Mouse (Mus musculus): ENCODE data around the gene Hfe2. TPM values are rescaled to one million over a fixed set of nuclear protein-coding genes. Genes with fewer than 3 reads are reported as not detected.
A peak's percentile ranks its signal among the peaks of the same experiment; 100 is the strongest.

The Hfe2 gene
- total RNA-seq, 2 experiments from 2014 or later, result 0.77 to 2.1 TPM

DNA sequence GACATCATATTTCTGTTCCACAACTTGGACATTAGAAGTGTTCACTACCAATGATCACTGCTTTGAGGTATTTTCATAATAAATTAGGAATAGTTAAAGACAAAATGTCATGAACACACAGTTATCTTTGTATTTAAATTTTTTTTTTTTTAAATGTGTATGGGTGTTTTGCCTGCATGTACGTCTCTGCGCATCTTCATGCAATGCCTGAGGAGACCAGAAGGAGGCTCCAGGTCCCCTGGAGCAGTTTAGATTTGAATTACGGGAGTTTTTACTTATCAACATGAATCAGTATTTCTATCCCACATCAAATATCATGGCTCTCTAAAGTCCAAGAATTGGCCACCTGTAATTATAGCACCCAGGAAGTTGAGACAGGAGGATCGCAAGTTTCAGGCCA lies 2.8 kb upstream of the Hfe2 start:
- intact Hi-C loops (cut with DNase I), result loop anchor here (10.0 kb wide), 1 partner anchor 1153 kb away; the partner anchor contains the start of gene Gm17651
- no peak for DNase-seq (ENCODE audit: low spot score in 2 of 2)

- DNase-seq (ENCODE audit: low spot score in 2 of 2), result no peak
- intact Hi-C loops (cut with DNase I), result loop anchor here (10.0 kb wide), 1 partner anchor 1151 kb away; the partner anchor contains the start of gene Gm17651
Measured at GRCm38 (mm10) chr3:96524028-96524810, 753 bp upstream of the Hfe2 start.

GRCm38 (mm10) chr3:96526013-96526762 lies 1.2 kb downstream of the Hfe2 start:
- intact Hi-C loops (cut with DNase I), result loop anchor here (10.0 kb wide), 1 partner anchor 1149 kb away; the partner anchor contains the start of gene Gm17651

DNA sequence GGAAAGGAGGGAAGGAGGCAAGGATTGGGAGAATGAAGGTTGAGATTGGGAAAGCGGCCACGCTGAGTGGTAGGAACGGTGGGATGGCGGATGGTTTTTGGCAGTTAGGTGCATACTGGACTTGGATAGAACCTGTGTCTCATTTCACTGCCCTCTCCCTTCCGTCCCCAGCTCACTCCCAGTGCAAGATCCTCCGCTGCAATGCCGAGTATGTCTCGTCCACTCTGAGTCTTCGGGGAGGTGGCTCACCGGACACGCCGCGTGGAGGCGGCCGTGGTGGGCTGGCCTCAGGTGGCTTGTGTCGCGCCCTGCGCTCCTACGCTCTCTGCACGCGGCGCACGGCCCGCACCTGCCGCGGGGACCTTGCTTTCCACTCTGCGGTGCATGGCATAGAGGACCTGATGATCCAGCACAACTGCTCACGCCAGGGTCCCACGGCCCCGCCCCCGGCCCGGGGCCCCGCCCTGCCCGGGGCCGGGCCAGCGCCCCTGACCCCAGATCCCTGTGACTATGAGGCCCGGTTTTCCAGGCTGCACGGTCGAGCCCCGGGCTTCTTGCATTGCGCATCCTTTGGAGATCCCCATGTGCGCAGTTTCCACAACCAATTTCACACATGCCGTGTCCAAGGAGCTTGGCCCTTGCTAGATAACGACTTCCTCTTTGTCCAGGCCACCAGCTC lies 2.0 kb downstream of the Hfe2 start:
- peak in 1 of 2 experiments; percentile 19 for DNase-seq (ENCODE audit: low spot score in 2 of 2)
- intact Hi-C loops (cut with DNase I), result loop anchor here (10.0 kb wide), 1 partner anchor 1148 kb away; the partner anchor contains the start of gene Gm17651

More at GRCm38 (mm10) chr3:96526013-96526762, 1.2 kb downstream of the Hfe2 start:
- DNase-seq (ENCODE audit: low spot score in 2 of 2), result no peak

DNA sequence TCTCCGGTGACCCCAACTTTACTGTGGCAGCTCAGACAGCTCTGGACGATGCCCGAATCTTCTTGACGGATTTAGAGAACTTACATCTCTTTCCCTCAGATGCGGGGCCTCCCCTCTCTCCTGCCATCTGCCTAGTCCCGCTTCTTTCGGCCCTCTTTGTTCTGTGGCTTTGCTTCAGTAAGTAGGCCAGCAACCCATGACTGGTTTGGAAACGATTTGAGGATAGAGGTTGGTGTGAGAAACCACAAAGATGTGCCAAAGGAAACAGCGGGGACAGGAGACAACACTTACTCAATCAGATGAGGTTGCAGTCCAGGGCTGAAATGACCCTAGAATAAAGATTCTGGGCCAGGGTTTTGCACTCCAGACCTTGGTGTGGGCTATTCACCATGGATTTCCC lies 3.5 kb downstream of the Hfe2 start:
- intact Hi-C loops (cut with DNase I), result loop anchor here (10.0 kb wide), 1 partner anchor 1146 kb away; the partner anchor contains the start of gene Gm17651
- no peak for DNase-seq (ENCODE audit: low spot score in 2 of 2)

DNA sequence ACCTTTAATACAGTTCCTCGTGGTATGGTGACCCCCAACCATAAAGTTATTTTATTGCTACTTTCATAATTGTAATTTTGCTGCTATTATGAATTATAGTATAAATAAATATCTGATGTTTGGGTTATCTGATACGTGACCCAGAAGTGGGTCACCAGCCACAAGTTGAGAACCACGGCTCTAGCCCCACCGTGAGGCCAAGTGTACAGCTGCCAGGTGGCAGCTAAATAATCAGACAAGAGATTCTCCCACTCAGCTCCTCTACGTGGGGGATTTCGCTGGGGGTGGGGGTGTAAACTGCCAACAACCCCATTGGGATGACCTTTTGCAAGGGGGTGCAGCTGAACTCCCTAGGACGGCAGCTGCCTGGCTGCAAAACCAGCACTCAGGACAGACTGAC lies 7.1 kb downstream of the Hfe2 start:
- no peak for DNase-seq (ENCODE audit: low spot score in 2 of 2)
- intact Hi-C loops (cut with DNase I), result no loop called here

- DNase-seq (ENCODE audit: low spot score in 2 of 2), result no peak
- intact Hi-C loops (cut with DNase I), result no loop called here
Measured at GRCm38 (mm10) chr3:96534300-96534699, 9.3 kb downstream of the Hfe2 start.

- DNase-seq (ENCODE audit: low spot score in 2 of 2), result no peak
- intact Hi-C loops (cut with DNase I), result no loop called here
Measured at GRCm38 (mm10) chr3:96539316-96539715, 14.3 kb downstream of the Hfe2 start.

GRCm38 (mm10) chr3:96540740-96541139 lies 15.8 kb downstream of the Hfe2 start:
- DNase-seq (ENCODE audit: low spot score in 2 of 2), result no peak
- intact Hi-C loops (cut with DNase I), result loop anchor here (10.0 kb wide), 1 partner anchor 164 kb away; the partner anchor contains the start of gene Nudt17

DNA sequence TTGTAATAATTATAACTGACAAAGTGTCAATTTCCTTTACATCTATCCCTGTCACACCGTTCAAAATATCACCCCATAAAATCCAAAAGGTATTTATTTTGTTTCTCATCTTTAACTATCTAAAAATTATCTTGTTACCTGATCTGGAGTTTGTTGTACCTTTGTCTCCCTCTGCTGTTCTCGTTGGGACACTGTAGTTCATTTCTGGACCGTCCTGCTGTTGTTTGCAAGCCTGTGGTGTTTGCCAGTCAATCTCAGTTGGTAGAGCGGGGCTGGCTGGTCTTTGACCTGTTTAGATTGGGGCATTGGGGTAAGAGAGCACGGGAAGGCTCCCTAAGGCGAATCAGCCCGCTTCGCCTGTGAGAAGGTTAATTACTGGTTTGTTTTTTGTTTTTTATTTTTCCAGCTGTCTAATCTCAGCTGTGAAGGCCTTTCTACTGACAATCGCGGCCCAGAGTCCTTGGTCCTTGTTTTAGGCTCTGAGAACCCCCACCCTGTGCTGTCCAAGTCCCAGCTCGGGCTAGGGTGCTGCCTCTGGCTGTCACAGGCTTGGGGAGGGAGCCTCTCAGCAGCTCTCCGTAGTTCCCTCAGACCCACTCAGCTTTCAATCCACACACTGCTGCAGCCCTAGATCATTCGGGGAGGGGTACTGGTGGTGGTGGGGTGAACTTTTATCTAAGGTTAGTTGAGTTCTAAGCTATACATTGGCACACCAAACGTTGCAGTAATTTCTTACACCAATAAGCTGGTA lies 16.5 kb downstream of the Hfe2 start:
- DNase-seq (ENCODE audit: low spot score in 2 of 2), result no peak
- intact Hi-C loops (cut with DNase I), result loop anchor here (10.0 kb wide), 1 partner anchor 163 kb away; the partner anchor contains the start of gene Nudt17

GRCm38 (mm10) chr3:96542554-96542953 lies 17.6 kb downstream of the Hfe2 start:
- intact Hi-C loops (cut with DNase I), result loop anchor here (10.0 kb wide), 1 partner anchor 162 kb away; the partner anchor contains the start of gene Nudt17
- no peak for DNase-seq (ENCODE audit: low spot score in 2 of 2)

GRCm38 (mm10) chr3:96543345-96543744 lies 18.4 kb downstream of the Hfe2 start:
- DNase-seq (ENCODE audit: low spot score in 2 of 2), result peak; percentile 41 to 43
- intact Hi-C loops (cut with DNase I), result loop anchor here (10.0 kb wide), 1 partner anchor 161 kb away; the partner anchor contains the start of gene Nudt17

GRCm38 (mm10) chr3:96545565-96545964 lies 20.6 kb downstream of the Hfe2 start:
- intact Hi-C loops (cut with DNase I), result loop anchor here (10.0 kb wide), 1 partner anchor 159 kb away; the partner anchor contains the start of gene Nudt17
- DNase-seq (ENCODE audit: low spot score in 2 of 2), result no peak

DNA sequence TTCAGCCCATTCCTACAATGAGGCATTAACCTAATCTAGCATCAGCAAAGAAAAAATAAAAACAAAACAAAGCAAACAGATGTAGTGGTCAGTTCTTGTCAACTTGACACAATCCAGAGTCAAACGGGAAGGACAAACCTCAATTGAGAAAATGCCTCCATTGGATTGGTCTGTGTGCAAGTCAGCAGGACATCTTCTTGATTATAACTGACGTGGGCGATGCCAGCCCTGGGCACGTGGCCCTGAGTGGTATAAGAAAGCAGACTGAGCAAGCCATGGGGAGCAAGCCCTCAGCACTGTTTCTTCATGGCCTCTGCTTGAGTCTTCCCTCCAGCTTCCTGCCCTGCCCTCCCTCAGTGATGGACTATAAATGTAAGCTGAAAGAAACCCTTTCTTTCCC lies 21.9 kb downstream of the Hfe2 start:
- intact Hi-C loops (cut with DNase I), result loop anchor here (10.0 kb wide), 1 partner anchor 158 kb away; the partner anchor contains the start of gene Nudt17
- no peak for DNase-seq (ENCODE audit: low spot score in 2 of 2)

DNA sequence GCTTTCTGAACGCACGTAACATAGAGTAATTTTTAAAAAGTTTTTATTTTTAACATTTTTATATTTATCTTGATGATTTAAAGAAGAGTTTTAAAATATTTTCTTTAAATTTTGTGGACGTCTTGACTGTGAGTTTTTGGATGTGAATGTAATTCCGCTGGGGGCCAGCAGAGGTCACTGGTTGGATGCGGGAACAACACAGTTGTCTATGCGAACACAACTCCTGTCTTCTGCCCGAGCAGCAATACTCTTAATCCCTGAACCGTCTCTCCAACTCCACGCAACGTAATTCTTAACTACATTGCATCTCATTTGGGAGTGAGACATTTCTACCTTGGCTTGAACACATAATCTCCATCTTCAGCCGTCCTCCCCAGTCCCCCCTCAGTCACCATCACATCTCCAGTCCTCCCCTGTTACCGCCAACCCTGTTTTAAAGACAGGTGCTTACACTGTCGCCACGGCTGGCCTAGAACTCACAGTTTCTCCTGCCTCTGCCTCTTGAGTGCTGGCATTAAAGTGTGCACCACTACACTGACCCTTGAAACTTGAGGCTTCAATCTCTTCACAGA lies 22.5 kb downstream of the Hfe2 start:
- intact Hi-C loops (cut with DNase I), result loop anchor here (10.0 kb wide), 1 partner anchor 157 kb away; the partner anchor contains the start of gene Nudt17
- peak; percentile 59 to 78 for DNase-seq (ENCODE audit: low spot score in 2 of 2)

DNA sequence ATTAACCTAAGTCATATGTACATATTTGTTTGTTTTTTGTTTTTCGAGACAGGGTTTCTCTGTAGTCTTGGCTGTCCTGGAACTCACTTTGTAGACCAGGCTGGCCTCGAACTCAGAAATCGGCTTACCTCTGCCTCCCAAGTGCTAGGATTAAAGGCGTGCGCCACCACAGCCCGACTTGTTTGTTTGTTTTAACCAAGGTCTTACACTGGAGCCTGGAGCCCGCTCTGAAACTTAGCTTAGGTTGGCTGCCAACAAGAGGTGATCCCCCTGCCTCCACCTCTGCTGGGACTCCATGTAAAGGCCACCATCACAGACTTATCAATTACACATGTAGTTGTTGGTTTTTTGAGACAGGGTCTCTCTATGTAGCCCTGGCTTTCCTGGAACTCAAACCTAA lies 23.9 kb downstream of the Hfe2 start:
- no peak for DNase-seq (ENCODE audit: low spot score in 2 of 2)
- intact Hi-C loops (cut with DNase I), result loop anchor here (10.0 kb wide), 1 partner anchor 156 kb away; the partner anchor contains the start of gene Nudt17

DNA sequence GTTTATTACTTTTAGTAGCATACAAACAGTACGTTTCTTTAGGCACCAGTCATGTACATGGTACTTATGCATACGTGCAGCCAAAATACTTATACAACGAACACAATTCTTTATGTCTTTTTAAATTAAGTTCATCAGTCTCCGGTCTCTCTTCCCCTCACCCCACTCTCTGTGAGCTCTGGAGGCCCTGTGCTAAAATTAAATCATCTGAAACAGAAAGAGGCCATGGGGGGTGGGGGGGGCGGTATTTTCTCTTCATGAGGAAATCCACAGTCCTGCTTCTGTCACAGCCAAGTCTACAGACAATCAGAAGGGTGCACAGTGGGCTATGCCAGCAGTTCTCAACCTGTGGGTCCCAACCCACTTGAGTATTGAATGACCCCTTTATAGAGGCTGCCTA lies 24.4 kb downstream of the Hfe2 start:
- intact Hi-C loops (cut with DNase I), result loop anchor here (10.0 kb wide), 1 partner anchor 155 kb away; the partner anchor contains the start of gene Nudt17

GRCm38 (mm10) chr3:96551203-96551602 lies 26.2 kb downstream of the Hfe2 start:
- intact Hi-C loops (cut with DNase I), result loop anchor here (1.0 to 2.0 kb wide), 2 partner anchors 29 to 84 kb away; partner anchors contain the start of genes Gm42957 and Pex11b

More for the DNA sequence above, 24.4 kb downstream of the Hfe2 start:
- DNase-seq (ENCODE audit: low spot score in 2 of 2), result no peak

More at GRCm38 (mm10) chr3:96551203-96551602, 26.2 kb downstream of the Hfe2 start:
- no peak for DNase-seq (ENCODE audit: low spot score in 2 of 2)
